Mouse (Mus musculus) liver, postnatal 0 days (tissue): ENCODE results near the gene Ccdc175. TPM values are rescaled to one million over a fixed set of nuclear protein-coding genes. Genes with fewer than 3 reads are reported as not detected.

ENCODE experiments used
- ATAC-seq: fragments of 200-750 bp; cut with Nextera tagmentation; 2 replicates; pipeline ENCODE4 v1.8.0; 2017; ENCODE audit warnings: mild to moderate bottlenecking, moderate library complexity
- DNase-seq: peaks from one replicate; pipeline ENCODE4 v3.0.0-alpha.2; 2016
- H3K27ac ChIP-seq: fragments of 300-500 bp; sonication (generic); 2 replicates; pipeline ENCODE4 v1.5.1; 2014; ENCODE audit warnings: antibody characterized with exemption, moderate library complexity, mild to moderate bottlenecking, low read depth
- H3K27me3 ChIP-seq: fragments of 300-500 bp; sonication (generic); 2 replicates; pipeline ENCODE4 v1.6.1; 2014; ENCODE audit warnings: low read length, control low read depth, mixed read lengths; ENCODE audit not compliant: insufficient read depth
- H3K36me3 ChIP-seq: fragments of 300-500 bp; sonication (generic); replicated peaks from 2 replicates; pipeline ENCODE4 v1.6.1; 2014; ENCODE audit warnings: mild to moderate bottlenecking, control low read depth, low read length, moderate library complexity, mixed read lengths; ENCODE audit not compliant: insufficient read depth
- H3K4me1 ChIP-seq: fragments of 300-500 bp; sonication (generic); 2 replicates; pipeline ENCODE4 v1.6.1; 2014; ENCODE audit warnings: antibody characterized with exemption, mild to moderate bottlenecking, control low read depth; ENCODE audit not compliant: insufficient read depth
- H3K4me2 ChIP-seq: fragments of 300-500 bp; sonication (generic); 2 replicates; pipeline ENCODE4 v1.6.1; 2014; ENCODE audit warnings: low read depth, mild to moderate bottlenecking, low read length, moderate library complexity, mixed read lengths
- H3K4me3 ChIP-seq: fragments of 300-500 bp; sonication (generic); 2 replicates; pipeline ENCODE4 v1.5.1; 2014; ENCODE audit warnings: low read depth, low read length
- H3K9ac ChIP-seq: fragments of 300-500 bp; sonication (generic); replicated peaks from 2 replicates; pipeline ENCODE4 v1.6.1; 2014; ENCODE audit warnings: mild to moderate bottlenecking, moderate library complexity
- H3K9me3 ChIP-seq: fragments of 300-500 bp; sonication (generic); 2 replicates; pipeline ENCODE4 v1.6.1; 2016; ENCODE audit warnings: mild to moderate bottlenecking, control low read depth, low read length, mixed read lengths
- CTCF ChIP-seq: sonication (generic); IDR thresholded peaks from 2 replicates; pipeline ENCODE4 v1.5.1; 2016; ENCODE audit warnings: antibody characterized with exemption, low read depth
- EP300 ChIP-seq: IDR thresholded peaks from 2 replicates; pipeline ENCODE4 v1.6.1; 2016; ENCODE audit warnings: antibody characterized with exemption, low read depth, mild to moderate bottlenecking
- WGBS: fragments of 180-500 bp; shearing (Covaris S2); extraction: QIAGEN DNeasy Blood & Tissue Kit; methylation state at CpG from one replicate; pipeline ENCODE4 v1.1.7; 2014; ENCODE audit not compliant: insufficient replicate concordance; 5-methylcytosine and 5-hydroxymethylcytosine counted together
- polyA plus RNA-seq: library from polyadenylated mRNA; unstranded; fragments of >200 nt; fragmentation: Nextera tagmentation; extraction: Ambion mirVana; gene quantifications from 2 replicates; pipeline ENCODE4 v1.2.1, GENCODE M21; 2015

Ccdc175 gene
- polyA plus RNA-seq, 1 experiment from 2014 or later: not detected

DNA sequence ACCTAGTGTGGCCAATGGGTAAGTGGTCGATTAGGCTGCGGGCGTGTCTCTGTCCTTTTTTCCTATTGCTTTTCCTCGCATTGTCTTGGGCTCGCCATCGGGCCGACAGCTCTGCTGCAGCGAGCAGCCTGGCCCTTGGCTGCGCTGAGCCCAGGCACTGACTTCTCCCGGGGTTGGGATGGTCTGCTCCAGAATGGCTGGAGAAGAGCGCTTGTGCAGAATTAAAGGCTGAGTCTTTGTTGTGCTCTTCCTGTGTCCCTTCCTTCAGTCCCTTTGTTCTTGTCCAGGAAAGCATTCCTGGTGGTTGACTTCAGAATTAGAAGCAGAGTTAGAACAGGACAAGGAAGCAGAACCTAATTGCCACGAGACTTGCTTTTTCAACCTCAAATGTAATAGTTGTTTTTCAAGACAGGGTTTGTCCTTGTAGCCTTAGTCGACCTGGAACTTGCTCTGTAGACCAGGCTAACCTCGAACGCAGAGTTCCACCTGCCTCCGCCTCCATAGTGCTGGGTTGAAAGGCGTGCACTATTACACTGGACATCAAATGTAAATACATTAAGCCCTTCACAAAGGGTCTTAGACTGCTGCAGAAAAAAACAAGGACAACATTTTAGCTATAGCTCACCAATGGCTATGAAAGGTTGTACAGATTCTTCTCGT lies 98.5 kb downstream of the Ccdc175 start:
- TF ChIP-seq EP300 (no peak), CTCF (no peak)
- Histone ChIP-seq H3K27me3 (no peaks in the 10 kb centered on the region), H3K36me3 (0 out of 2 replicates have a peak, but pooled peaks cover 3% of the 10 kb centered on the region), H3K9me3 (no peaks in the 10 kb centered on the region), H3K4me3 (peak overlapping the region; percentile 68), H3K27ac (peak overlapping the region; percentile 96), H3K4me1 (peaks cover 18% of the 10 kb centered on the region), H3K4me2 (peak overlapping the region; percentile 94), H3K9ac (peak overlapping the region; percentile 73)
- WGBS: 2% methylated on average over 18 of the region's 18 CpGs
- peak; percentile 13 for ATAC-seq
- DNase-seq: no peak

GRCm38 (mm10) chr12:72085329-72086165 lies 99.3 kb downstream of the Ccdc175 start, which contains the start of the genes L3hypdh and Jkamp:
L3hypdh (minus strand) TSS chr12:72085439.
Jkamp (plus strand) TSS chr12:72085589.
- H3K27ac ChIP-seq: peak within 1 kb of the TSS; percentile 96
- peaks cover 18% of the 10 kb centered on the region for H3K4me1 ChIP-seq
- peak; percentile 37; the same call in 1 of the 2 replicates for TF ChIP-seq CTCF
- TF ChIP-seq EP300: peak; percentile 65; the same call in 1 of the 2 replicates
- H3K4me3 ChIP-seq: peak within 1 kb of the TSS; percentile 68
- peak; percentile 87 for ATAC-seq
- WGBS: 1% methylated on average over 59 of the region's 60 CpGs
- H3K36me3 ChIP-seq: 0 out of 2 replicates have a peak, but pooled peaks cover 3% of the 10 kb centered on the region
- H3K27me3 ChIP-seq: no peaks in the 10 kb centered on the region
- H3K9me3 ChIP-seq: no peaks in the 10 kb centered on the region
- H3K9ac ChIP-seq: peak within 1 kb of the TSS; percentile 73
- peak; percentile 99 for DNase-seq
- H3K4me2 ChIP-seq: peak within 1 kb of the TSS; percentile 94

DNA sequence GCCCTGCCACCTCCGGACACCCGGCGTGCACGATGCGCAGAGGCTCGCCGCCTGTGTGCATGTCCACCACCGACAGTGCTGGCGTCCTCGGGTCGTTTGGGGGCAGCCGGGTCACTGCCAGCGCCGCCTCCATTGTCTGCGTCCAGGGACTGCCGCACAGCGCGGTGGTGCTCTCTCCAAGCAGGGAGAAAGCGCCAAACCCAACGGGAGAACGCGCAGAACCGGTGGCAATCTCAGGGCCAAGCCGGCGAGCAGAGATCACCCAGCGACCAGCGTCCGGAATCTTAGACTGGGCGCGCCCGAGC lies 99.9 kb downstream of the Ccdc175 start:
- Histone ChIP-seq H3K9me3 (no peaks in the 10 kb centered on the region), H3K4me3 (peak overlapping the region; percentile 68), H3K27me3 (no peaks in the 10 kb centered on the region), H3K9ac (peak overlapping the region; percentile 68), H3K27ac (peak overlapping the region; percentile 96), H3K36me3 (0 out of 2 replicates have a peak, but pooled peaks cover 3% of the 10 kb centered on the region), H3K4me1 (peaks cover 18% of the 10 kb centered on the region), H3K4me2 (peak overlapping the region; percentile 94)
- DNase-seq (no peak), ATAC-seq (peak; percentile 13)
- TF ChIP-seq EP300 (no peak), CTCF (no peak)
- under 1% methylated on average over 31 of the region's 31 CpGs for WGBS

GRCm38 (mm10) chr12:72084261-72085023 lies 100.4 kb downstream of the Ccdc175 start:
- DNase-seq: peak; percentile 79
- 9% methylated on average over 46 of the region's 46 CpGs for WGBS
- ATAC-seq: peak; percentile 42

GRCm38 (mm10) chr12:72083265-72083664 lies 101.6 kb downstream of the Ccdc175 start:
- H3K4me3 ChIP-seq: no peak overlapping the region
- H3K27ac ChIP-seq: no peak overlapping the region
- H3K4me1 ChIP-seq: peaks cover 18% of the 10 kb centered on the region
- peak overlapping the region; percentile 94; the same call in 1 of the 2 replicates for H3K4me2 ChIP-seq
- no peaks in the 10 kb centered on the region for H3K36me3 ChIP-seq
- ATAC-seq (no peak), DNase-seq (no peak)
- no peaks in the 10 kb centered on the region for H3K9me3 ChIP-seq
- WGBS: 62% methylated on average over 9 of the region's 9 CpGs
- no peaks in the 10 kb centered on the region for H3K27me3 ChIP-seq
- H3K9ac ChIP-seq: no peak overlapping the region
- no peak for TF ChIP-seq CTCF

More at GRCm38 (mm10) chr12:72084261-72085023, 100.4 kb downstream of the Ccdc175 start:
- Histone ChIP-seq H3K27me3 (no peaks in the 10 kb centered on the region), H3K9ac (peak overlapping the region; percentile 68), H3K4me1 (peaks cover 18% of the 10 kb centered on the region), H3K27ac (peak overlapping the region; percentile 96), H3K9me3 (no peaks in the 10 kb centered on the region), H3K4me3 (peak overlapping the region; percentile 68), H3K4me2 (peak overlapping the region; percentile 94), H3K36me3 (no peaks in the 10 kb centered on the region)
- TF ChIP-seq EP300 (no peak), CTCF (no peak)
